Mouse (Mus musculus) erythroblast, adult 5-6 weeks (primary cell): ENCODE measurements around the gene Inpp4b. TPM values are rescaled to one million over a fixed set of nuclear protein-coding genes. Genes with fewer than 3 reads are reported as not detected.

Experiments
- ATAC-seq: replicated peaks from 2 replicates; pipeline ENCODE4 v1.8.0; 2016; ENCODE audit warnings: moderate number of reproducible peaks, mild to moderate bottlenecking, moderate TSS enrichment, inconsistent platforms; ENCODE audit not compliant: poor library complexity, low FRiP score, severe bottlenecking
- total RNA-seq, 2 experiments: library from RNA; stranded (forward) in 1 of 2; stranded (reverse) in 1 of 2; fragments of 150-400 nt in 1 of 2; fragments of 200-764, 138-1000 nt in 1 of 2; gene quantifications; 2 replicates each; pipeline versions ENCODE4 v1.2.3 to v1.2.4; 2015 to 2017; ENCODE audit warnings: low replicate concordance in 2 of 2

Gene Inpp4b
- total RNA-seq, 2 experiments from 2014 or later, result 0.38 to 1.5 TPM

DNA sequence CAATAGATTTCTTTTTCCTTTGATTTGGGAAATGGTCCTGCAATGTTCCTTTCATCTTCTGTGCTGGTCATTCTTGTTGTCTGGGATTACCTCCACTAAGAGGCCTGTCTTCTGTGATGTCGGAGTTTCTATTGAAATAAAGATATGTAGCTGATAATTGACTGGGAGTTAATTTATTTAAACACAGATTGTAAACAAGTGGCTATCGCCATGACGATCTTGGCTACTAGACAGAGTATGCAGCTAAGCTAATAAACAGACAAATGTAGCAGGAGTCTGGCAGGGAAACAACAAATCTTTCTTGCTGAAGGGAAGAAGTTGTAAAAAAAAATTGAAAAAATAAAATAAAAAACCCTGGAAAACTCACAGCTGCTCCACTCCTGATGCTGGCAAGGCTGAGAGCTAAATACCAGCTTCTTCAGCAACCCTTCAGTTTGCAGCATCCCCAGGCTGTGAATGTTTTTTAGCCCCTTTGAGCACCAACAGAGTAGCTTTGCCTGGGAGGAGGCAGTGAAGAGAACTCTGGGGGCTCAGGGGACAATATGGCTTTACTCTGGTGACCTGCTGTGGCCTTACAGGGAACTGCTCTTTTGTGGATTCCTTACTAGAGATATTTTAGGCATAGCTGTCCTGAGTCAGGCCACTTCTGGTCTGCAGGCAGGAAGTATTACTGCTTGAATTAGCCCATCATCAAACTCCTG lies 469.8 kb downstream of the Inpp4b start:
- ATAC-seq, result no peak

- ATAC-seq, result no peak
Observed at GRCm38 (mm10) chr8:81814742-81815141, 472.4 kb downstream of the Inpp4b start.

GRCm38 (mm10) chr8:81815551-81815950 lies 473.2 kb downstream of the Inpp4b start:
- no peak for ATAC-seq

DNA sequence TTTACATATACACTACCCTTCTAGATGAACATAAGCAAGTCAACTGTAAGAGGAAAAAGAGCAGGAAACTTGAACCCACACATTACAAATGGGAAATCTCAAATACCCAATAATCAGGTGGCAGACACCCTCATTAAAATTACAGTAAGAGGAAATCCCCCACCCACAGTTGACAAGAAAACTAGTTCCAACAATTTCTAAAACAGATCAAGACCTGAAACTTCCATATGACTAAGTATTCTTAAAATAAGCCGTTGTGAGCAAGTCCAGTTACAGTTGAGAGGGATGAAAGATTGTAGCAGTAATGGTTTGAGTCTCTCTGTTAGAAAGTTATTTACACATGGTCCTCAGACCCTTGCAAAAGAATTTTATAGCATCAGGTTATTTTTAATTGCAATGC lies 480.8 kb downstream of the Inpp4b start:
- no peak for ATAC-seq

DNA sequence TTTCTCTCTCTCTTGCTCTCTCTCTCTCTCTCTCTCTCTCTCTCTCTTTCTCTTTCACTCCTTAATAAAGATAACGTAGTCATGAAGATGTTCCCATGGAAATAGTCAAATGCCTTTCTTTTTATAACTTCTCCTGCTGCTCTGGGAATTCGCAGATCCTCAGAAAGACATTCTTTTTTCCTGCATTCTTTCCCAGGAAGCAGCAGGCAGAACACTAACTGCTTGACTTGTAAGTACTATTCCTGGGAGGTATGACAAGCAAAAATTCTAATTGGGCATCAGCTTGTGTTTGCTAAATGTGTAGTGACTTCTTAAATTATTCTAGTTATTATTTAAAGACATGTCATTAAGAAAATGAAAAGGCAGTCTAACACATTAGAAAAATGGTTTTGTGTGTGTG lies 482.6 kb downstream of the Inpp4b start:
- ATAC-seq, result no peak

GRCm38 (mm10) chr8:81826406-81826805 lies 484.1 kb downstream of the Inpp4b start:
- ATAC-seq, result no peak

GRCm38 (mm10) chr8:81827306-81827913 lies 485.1 kb downstream of the Inpp4b start:
- ATAC-seq, result no peak

DNA sequence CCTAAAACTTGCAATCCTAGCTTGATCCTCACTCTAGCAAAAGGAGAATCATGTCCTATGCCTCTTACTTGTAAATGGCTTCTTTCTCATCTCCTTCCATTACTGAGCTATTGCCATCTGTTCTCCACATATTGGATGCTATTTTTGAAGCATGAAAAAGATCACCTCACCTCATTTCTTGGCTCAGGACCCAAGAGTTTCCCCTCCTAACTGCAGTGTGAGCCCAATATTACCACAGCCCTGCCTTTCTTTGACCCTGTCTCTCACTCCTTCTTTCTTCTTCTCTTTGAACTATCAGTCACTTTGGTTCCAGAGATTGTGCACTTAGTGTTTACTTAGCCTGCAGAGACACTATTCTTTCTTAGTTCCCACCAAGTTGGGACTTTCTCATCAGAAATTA lies 489.1 kb downstream of the Inpp4b start:
- no peak for ATAC-seq

GRCm38 (mm10) chr8:81833852-81834251 lies 491.5 kb downstream of the Inpp4b start:
- ATAC-seq, result no peak

GRCm38 (mm10) chr8:81840512-81840911 lies 498.2 kb downstream of the Inpp4b start:
- no peak for ATAC-seq

DNA sequence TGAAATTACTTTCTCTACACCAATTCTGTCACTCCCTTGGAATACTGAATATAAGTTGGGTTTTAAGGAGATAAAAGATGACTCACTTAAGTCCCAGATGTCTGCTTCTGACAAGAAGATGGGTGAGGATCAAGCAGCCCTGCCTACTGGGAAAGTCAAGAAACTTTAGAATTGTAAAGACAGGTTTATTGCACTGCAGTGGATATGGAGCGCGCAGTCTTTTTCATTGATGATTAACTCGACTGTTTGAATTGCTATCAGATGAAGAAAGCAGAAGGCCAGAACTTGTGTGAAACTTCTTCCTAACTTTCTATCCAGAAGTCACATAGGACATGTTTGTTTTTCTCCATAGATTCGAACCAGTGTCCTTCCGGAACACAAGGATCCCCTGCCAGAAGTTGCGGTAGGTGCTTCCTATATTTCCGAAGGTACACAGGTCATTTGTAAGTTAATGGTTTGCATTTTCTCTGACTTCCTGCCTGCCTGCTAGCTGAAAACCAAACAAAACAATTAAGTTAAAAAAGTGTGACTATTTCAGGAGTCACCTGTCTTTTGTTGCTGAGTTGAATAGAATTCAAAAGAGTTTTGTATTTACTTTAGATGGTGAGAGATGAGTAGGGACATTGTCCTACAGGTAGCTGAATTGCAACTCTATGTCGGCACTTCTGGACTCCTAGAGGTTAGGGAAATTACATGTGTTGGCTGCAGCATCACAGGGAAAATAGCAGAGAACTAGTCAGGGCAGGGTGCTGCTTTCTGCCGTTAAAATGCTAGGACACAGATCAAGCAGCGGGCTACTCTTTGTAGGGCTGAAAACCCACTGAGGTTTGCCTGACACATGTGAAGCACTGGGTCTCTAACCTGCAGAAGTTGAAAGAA lies 502.0 kb downstream of the Inpp4b start:
- ATAC-seq, result no peak

DNA sequence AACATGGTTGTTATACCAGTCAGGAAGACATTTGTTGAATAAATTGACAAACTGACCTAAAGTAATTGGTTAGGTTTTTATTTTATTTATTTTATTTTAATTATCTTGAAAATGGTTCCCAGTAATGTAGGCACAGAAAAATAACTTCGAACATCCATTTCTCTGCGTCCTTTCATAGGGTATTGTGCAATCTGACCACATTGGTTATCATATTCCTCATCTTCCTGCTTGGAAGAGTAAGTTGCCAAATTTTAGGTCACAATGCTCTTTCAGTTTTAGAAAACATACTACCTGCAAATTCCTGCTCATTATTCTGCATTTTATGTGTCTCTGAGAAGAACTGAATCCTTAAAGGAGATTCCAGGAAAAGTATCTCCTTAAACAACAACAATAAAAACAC lies 505.6 kb downstream of the Inpp4b start:
- ATAC-seq, result no peak

GRCm38 (mm10) chr8:81849976-81850375 lies 507.6 kb downstream of the Inpp4b start:
- no peak for ATAC-seq

DNA sequence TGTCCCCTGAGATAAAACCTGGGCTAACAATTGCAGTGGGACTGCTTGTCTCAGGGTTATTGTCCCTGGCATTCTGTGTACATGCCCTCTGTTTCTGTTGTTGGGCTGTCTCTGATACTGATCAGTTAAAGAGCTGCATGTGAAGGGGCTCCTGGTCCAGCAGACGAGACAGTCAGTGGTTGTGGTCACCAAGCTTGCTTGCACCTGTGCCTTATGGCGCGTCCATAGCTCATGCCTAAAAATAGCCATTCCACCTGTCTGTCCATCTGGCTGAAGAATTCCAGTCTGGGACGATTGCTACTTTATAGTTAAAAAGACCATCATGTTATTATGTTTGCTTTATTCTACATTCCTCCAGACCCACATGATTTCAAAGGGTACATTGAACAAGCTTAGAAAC lies 510.8 kb downstream of the Inpp4b start:
- no peak for ATAC-seq

GRCm38 (mm10) chr8:81854543-81854942 lies 512.2 kb downstream of the Inpp4b start:
- ATAC-seq, result no peak

- ATAC-seq, result no peak
Observed at GRCm38 (mm10) chr8:81855009-81855408, 512.7 kb downstream of the Inpp4b start.

DNA sequence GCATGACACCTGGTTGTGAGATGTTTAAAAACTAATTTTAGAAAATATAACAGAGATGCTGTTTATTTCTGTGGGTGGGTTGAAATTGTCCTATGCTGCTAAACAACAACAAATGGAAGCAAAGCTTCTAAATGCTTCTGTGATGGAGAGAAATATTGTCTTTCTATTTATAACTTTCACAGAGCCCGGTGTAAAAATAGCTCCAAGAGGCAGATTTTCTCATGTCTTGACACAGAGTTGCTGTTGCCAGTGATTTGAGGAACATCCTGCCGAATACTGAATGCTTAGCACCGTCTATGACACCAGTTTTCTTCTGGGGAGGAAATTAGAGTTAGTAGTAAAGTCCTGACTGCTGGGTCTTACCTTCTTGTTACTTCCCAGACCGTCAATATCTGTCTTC lies 513.8 kb downstream of the Inpp4b start:
- no peak for ATAC-seq

DNA sequence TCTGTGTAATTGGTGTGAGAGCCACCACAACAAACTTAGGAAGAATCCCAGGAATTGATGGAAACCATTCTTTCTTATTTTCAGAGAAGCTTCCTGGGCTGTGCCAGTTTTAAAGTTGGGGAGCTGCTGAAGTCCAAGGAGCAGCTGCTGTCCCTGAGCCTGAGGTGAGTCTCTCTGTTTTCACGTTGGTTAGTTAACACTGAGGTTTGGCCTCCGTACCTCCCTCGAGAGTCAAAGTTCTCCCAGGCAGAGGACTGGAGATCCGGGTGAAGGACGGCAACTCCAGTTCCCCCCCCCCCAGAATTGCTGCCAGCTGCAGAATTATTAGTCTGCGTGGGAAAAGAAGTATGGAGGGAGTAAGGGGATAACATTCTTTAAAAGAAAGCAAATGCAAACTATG lies 514.3 kb downstream of the Inpp4b start:
- no peak for ATAC-seq

GRCm38 (mm10) chr8:81858393-81858792 lies 516.0 kb downstream of the Inpp4b start:
- no peak for ATAC-seq

GRCm38 (mm10) chr8:81859805-81860204 lies 517.4 kb downstream of the Inpp4b start:
- ATAC-seq, result no peak

GRCm38 (mm10) chr8:81861311-81861710 lies 519.0 kb downstream of the Inpp4b start:
- ATAC-seq, result no peak
